Mouse (Mus musculus) heart, postnatal 36 days (tissue): ENCODE data around the gene Nrbp1. TPM values are rescaled to one million over a fixed set of nuclear protein-coding genes. Genes with fewer than 3 reads are reported as not detected.

Experiments
- total RNA-seq, 2 experiments: library from RNA; stranded (reverse); gene quantifications; 2 replicates each; pipeline ENCODE4 v1.2.3; 2021

The Nrbp1 gene
- total RNA-seq, 2 experiments from 2014 or later, result 85.4 to 88.1 TPM

Other genes starting within 250 kb of the Nrbp1 start
- 10 to 100 TPM; 50.5 to 57.3 TPM for gene Atraid, start 192.6 kb upstream of the Nrbp1 start, total RNA-seq
- gene Slc5a6, start 191.9 kb upstream of the Nrbp1 start, total RNA-seq, result 10 to 100 TPM; 11.0 to 12.1 TPM
- 10 to 100 TPM; 14.5 to 15.6 TPM for gene Cad, start 186.1 kb upstream of the Nrbp1 start, total RNA-seq
- not detected for gene Dnajc5g, start 134.6 kb upstream of the Nrbp1 start, total RNA-seq
- gene Slc30a3, start 132.6 kb upstream of the Nrbp1 start, total RNA-seq, result not detected
- 100 to 1,000 TPM; 249 to 297 TPM for gene Trim54, start 124.2 kb upstream of the Nrbp1 start, total RNA-seq
- not detected for gene Ucn, start 102.0 kb upstream of the Nrbp1 start, total RNA-seq
- gene Mpv17, start 86.6 kb upstream of the Nrbp1 start, total RNA-seq, result 10 to 100 TPM; 50.7 to 52.0 TPM
- 1 to 10 TPM in 1 of 2 experiments, under 1 TPM in 1; 0.68 to 1.6 TPM for gene Gm29609, start 61.0 kb upstream of the Nrbp1 start, total RNA-seq
- gene Gtf3c2, start 60.7 kb upstream of the Nrbp1 start, total RNA-seq, result 10 to 100 TPM; 31.0 to 31.4 TPM
- gene Snx17, start 47.6 kb upstream of the Nrbp1 start, total RNA-seq, result 10 to 100 TPM; 61.8 to 64.6 TPM
- gene Eif2b4, start 47.4 kb upstream of the Nrbp1 start, total RNA-seq, result 10 to 100 TPM; 49.7 to 55.9 TPM
- gene Zfp513, start 38.6 kb upstream of the Nrbp1 start, total RNA-seq, result 10 to 100 TPM in 1 of 2 experiments, 1 to 10 TPM in 1; 7.9 to 10.3 TPM
- gene Ppm1g, start 20.2 kb upstream of the Nrbp1 start, total RNA-seq, result 10 to 100 TPM; 50.3 to 58.7 TPM
- gene Gm9970, start 368 bp downstream of the Nrbp1 start, total RNA-seq, result not detected
- 1 to 10 TPM; 1.7 to 2.7 TPM for gene Krtcap3, start 10.8 kb downstream of the Nrbp1 start, total RNA-seq
- gene Ift172, start 50.3 kb downstream of the Nrbp1 start, total RNA-seq, result 10 to 100 TPM; 36.8 to 43.6 TPM
- gene Fndc4, start 55.2 kb downstream of the Nrbp1 start, total RNA-seq, result 1 to 10 TPM; 1.6 to 3.7 TPM
- not detected for gene Gckr, start 56.6 kb downstream of the Nrbp1 start, total RNA-seq
- gene Zfp512, start 211.6 kb downstream of the Nrbp1 start, total RNA-seq, result 10 to 100 TPM; 23.0 to 24.0 TPM
- gene 4930548H24Rik, start 244.9 kb downstream of the Nrbp1 start, total RNA-seq, result under 1 TPM in 1 of 2 experiments, not detected in 1; 0.14 TPM